Mouse (Mus musculus): ENCODE measurements around the gene Art1.

Art1 gene

DNA sequence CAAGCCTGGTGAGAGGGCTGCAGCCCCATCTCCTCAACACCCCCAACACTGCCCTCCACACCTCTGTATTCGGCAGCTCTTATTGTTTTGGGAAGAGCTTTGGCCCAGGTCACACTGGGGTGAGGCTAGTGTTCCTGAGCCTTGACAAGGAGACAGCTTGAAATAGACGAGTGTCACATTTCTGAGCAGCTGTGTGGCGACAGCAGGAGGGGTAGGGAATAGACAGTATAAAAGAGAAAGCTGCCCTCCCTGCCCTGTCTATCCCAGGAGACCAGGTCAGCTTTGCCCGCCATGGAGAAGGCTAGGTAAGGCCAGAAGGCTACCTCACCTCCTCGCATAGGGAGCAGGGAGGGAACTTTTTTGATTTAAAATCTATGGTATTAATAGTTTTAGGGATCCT is at the start of gene Art1:
Gene Art1 (plus strand): TSS at position 257 of the 400 bp plus-strand sequence.
- no peak for DNase-seq (ENCODE audit: low read depth)

DNA sequence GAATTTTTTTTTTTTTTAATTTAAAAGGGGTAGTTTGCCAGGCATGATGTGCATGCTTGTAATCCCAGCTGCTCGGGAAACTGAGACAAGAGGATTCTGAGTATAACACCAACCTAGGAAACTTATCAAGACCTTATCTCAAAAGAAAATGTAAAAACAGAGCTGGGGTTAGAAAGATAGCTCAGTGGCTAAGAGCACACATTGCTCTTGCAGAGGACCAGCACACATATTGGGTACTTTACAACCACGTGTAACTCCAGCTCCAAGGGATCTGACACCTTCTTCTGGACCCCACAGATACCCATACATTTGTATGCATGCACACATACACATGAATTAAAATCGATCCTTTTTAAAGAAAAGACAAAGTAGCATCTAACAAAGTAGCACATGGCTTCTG is 40.2 kb upstream of the Art1 start:
- no peak for DNase-seq (ENCODE audit: low read depth)

DNA sequence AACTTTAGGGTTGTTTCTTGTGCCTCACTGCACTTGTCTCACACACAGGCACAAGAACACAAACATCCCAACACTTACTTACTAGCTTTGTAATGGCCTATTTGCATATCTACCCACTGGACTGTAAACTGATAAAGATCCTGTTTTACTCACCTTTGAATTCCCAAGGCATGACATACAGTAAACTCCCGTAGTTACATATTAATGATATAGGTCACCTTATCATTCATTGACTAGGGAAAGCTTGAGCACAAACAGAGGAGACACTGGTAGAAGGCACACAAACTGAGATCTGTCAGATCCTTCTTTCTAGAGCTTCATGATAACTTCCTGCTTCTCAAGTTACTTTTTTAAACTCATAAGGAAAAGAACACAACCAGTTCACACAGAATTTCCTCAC is 39.3 kb upstream of the Art1 start:
- no peak for DNase-seq (ENCODE audit: low read depth)

DNA sequence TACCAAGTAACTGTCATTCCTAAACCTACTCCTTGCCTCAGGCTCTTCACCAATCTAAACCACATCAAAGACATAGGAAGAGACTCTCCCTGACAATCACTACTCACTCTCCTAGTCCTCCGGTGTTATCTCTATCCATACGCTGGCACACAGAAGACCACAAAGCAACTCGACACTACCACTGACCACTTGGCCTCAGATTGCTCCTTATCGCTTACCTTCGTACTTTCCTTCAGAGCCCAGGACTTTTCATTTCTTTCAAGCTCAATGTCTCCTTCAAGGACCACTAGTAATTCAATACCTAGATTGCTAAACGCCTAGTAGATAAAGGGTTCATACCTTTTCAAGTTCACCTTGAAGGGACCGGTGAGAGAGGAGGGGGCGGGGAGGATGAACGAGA is 37.7 kb upstream of the Art1 start:
- no peak for DNase-seq (ENCODE audit: low read depth)

DNA sequence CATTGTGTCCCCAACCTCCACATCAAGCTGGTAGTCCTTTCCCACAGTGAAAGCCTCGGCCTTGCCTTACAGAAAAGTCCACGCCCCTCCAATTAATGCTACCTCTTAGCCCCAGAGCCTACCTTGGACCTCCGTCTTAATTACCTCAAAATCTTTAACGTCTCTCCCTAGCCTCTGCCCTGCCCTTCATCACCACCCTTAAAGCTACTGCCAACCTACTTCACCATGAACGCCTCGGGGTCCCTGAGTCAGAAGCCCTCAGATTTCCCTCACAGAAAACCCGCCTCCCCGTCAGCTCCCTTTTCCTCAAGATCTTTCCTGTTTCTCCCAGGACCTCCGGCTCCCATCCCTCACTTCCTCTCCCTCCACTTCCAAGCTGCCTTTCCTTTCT is 36.9 kb upstream of the Art1 start:
- DNase-seq (ENCODE audit: low read depth), result no peak

DNA sequence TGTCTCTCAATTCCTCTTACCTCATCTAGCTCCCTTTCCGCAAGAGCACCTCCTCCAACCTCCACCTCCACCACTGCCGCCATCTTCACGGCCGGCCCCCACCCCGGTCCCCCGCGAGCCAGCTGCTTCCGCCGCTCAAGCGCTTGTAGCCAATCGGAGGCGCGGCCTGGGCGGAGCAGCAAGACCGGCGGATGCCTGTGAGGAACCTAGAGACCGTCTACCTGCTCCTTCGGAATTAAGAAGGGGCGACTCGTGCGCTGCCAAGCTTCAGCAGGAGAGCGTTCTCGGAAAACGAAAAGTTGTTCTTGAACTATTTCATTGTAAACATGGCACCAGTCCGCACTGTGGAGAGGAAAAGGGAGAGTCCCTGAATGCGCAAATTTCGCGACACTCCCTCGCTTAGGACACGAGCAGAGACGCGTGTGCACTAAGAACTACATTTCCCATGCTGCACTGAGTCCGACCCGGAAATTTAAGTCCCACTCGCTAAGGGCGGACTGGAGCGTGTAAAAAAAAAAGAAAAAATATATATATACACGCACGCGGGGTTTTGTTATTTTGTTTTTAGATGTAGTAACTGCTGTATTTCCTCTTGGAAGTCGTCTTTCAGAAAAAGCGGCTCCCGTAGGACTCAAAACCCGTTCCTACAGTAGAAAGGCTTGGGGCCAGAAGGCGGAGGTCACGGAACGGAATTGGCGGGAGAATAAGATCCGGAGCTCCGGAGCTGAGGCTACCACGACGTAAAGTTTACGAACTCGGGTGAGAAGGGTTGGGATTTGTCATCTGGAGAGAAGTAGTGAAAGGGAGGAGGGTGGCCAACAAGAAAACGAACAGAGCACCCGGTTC is 36.3 kb upstream of the Art1 start, which contains the start of the genes Rnf121, Xndc1 and Xntrpc:
Gene Rnf121 (minus strand): TSS at position 424 of the 846 bp plus-strand sequence.
Gene Xndc1 (plus strand): TSS at position 466 of the 846 bp plus-strand sequence.
Gene Xntrpc (plus strand): TSS at position 668 of the 846 bp plus-strand sequence.
- peak; percentile 89 for DNase-seq (ENCODE audit: low read depth)

DNA sequence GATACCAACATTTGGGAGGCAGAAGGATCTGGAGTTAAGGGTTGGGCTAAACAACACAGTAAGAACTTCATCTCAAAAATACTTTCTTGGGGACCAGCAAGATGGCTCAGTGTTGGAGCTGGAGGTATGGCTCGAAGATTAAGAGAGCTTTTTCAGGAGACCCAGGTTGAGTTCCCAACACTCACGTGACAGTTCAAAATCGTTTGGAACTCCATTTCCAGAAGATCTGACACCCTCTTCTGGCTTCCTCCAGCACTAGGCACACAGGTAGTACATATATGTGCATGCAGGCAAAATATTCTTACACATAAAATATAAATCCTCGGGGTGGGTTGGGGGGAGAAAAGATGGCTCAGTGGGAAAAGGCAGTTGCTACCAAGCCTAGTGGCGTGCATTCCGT is 35.2 kb upstream of the Art1 start:
- no peak for DNase-seq (ENCODE audit: low read depth)

DNA sequence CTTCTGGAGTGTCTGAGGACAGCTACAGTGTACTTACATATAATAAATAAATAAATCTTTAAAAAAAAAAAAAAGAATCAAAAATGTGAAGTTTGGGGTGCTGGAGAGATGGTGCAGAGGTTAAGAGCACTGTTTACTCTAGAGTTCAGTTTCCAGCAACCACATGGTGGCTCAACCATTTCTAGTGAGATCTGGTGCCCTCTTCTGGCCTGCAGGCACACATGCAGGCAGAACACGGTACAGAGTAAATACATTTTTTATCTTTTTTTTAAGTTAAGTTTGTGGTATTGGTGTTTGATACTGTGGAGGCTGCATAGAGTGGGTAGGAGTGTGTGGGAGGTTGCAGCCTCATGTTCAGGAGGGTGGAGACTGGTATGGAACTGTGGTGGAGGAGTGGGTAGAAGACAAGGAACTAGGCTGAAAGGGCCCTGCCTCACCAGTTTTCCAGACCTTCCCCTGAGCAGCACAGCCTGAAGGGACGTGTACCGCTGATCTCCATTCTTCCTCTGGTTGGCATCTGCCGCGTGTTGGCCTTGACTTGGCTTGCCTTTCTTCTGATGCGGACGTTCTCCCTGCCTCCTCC is 24.7 kb upstream of the Art1 start:
- no peak for DNase-seq (ENCODE audit: low read depth)

DNA sequence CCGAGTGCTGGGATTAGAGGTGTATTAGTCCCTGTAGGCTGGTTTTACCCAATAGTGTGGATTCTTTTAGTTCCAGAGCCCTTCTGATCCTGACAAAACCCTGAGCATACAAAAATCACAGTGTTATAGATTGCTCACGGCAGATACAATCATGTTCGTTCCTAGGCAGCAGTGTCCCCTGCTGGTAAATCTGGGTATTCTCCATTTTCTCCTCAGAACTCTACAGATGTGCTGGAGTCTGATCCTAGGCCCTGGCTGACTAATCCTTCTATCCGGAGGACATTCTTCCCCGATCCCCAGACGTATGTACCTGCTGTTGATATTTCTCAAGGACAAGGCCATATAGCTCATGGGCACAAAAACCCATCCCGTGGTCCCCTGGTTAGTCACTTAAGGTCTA is 23.0 kb upstream of the Art1 start:
- DNase-seq (ENCODE audit: low read depth), result peak; percentile 36

DNA sequence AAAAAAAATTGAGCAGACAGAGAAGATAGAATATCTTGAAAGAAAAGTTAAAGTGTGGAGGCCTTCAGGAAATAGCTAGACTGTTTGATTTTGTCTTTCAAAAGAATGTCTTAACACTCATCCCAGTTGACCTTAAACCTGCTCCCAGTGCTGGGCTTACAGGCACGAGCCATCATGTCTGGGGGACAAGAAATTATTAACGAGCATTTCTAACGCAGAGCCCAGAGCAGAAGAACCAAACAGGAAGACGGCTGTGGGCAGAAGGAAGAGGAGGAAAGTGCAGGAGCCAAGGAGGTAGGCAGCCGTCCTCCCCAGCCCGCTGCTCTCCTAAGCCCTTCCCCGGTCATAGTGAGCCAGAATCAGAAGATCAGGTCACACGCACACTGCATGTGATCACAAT is 21.2 kb upstream of the Art1 start:
- no peak for DNase-seq (ENCODE audit: low read depth)

DNA sequence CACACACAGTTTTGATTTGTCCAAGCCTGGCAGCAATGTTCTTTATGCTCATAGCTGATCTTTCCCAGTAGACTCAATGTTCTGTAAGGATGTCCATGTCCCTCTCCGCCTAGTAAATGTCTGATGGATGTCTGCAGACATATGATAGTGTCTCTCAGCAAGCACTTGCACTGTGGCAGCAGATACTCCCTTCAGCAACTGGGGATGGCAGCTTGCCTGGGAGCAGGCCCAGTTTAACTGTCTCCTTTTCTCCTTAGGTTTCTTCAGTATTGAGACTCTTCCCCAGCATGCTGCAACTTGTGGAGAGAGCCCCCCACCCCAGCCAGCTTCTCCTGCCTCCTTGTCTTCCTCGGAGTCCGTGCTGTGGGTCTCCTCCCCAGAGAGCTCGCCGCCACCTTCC is 19.8 kb upstream of the Art1 start:
- no peak for DNase-seq (ENCODE audit: low read depth)

DNA sequence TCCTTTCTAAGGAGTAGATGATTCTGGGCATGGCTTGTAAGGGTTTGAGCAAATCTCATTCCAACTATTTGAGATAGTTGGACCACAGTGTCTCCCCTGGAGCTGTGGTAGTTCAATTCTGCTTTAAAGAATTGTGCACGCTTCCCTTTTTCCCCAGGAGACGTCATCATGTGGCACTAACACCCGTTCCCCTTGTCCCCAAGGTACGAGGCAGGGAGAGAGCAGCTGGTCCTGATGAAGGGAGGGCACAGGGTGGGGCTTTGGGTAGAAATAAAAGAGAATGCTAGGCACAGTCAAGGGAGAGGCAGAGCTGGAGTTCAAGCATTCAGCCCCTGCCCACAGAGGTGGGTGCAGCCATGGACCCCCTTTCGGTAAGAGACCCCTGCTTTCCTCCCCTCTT is 18.7 kb upstream of the Art1 start, which contains the start of gene Trpc2:
Gene Trpc2 (plus strand): TSS at position 301 of the 400 bp plus-strand sequence.
- DNase-seq (ENCODE audit: low read depth), result no peak

DNA sequence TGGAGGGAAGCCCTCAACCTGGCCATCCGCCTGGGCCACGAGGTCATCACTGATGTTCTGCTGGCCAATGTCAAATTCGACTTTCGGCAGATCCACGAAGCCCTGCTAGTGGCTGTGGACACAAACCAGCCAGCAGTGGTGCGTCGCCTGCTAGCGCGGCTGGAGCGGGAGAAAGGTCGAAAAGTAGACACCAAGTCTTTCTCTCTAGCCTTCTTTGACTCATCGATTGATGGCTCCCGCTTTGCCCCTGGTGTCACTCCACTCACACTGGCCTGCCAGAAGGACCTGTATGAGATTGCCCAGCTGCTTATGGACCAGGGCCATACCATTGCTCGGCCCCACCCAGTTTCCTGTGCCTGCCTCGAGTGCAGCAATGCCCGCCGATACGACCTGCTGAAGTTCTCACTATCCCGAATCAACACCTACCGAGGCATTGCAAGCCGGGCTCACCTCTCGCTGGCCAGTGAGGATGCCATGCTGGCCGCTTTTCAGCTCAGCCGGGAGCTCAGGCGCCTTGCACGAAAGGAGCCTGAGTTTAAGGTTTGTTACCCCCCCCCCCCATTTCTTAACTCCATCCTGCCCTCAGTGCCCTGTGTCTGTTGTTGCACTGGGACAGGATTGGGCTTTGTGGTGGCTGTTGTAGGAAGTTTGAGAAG is 17.4 kb upstream of the Art1 start:
- DNase-seq (ENCODE audit: low read depth), result no peak

DNA sequence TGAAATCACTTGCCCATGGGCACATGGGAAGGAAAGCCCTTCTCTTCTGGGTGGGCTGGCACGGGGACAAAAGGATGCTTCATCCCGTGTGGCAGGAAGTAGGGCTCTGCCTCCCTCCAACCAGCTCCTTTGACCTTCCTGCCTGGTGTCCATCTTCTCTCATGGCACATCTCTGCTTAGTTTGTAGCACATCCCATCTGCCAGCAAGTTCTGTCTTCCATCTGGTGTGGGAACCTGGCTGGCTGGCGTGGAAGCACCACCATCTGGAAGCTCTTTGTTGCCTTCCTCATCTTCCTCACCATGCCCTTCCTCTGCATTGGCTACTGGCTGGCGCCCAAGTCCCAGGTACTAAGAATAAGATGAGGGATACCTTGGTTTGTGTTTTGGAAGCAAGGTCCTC is 14.2 kb upstream of the Art1 start:
- DNase-seq (ENCODE audit: low read depth), result no peak

DNA sequence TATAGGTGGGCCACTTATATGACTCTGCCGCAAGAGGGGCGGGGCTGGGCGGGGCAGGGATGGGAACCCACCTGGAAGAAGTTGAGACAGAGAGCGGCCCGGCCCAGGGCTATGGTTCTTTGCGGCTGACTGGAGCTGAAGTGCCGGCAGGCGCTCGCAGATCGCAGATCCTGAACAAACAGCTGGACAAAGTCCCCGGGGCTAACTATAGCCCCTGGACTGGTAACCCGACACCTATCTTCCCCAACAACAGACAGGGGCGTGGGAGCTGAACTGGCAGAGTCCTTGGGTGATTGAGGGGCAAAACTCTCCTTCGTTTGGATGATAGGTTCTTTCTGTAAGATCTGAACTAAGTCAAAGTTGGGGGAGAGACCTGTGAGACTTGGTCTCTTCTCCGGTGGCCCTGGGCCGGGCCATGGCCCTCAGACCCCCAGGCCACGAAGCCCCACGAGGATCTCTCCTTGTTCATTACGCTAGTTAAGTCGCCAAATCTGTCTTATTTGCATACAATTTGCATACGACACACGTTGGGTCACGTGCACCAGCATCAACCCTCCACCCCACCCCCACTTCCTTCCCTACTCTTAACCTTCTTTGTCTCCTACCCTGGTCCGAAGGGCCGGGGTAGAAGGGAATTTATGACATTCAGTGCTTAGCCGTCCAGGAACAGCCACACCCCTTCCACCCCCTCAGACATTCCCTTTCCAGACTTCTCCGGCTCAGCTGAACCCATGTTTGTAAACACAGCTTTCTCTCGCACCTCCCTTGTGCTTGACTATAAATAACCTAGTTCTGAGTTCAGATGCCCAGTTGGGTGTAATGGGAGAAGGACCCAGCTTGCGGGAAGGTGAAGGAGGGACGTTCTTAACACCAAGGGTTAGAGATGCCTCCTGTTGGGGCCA is 1.5 kb upstream of the Art1 start:
- DNase-seq (ENCODE audit: low read depth), result no peak

DNA sequence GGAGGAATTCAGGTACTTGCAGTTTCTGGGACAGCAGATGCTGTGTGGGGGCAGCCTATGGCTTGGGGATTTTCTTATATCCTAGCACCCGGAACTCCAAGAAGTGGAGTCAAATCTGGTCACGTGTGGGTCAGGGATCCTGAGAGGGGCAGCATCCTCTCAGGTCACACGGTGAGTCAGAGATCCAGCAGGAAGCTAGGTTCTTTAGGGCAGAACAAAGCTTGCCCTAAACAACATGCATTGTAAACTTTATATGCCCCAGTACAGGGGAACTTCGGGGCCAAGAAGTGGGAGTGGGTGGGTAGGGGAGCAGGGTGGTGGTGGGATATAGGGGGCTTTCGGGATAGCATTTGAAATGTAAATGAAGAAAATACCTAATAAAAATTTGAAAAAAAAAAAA is 675 bp upstream of the Art1 start:
- no peak for DNase-seq (ENCODE audit: low read depth)

DNA sequence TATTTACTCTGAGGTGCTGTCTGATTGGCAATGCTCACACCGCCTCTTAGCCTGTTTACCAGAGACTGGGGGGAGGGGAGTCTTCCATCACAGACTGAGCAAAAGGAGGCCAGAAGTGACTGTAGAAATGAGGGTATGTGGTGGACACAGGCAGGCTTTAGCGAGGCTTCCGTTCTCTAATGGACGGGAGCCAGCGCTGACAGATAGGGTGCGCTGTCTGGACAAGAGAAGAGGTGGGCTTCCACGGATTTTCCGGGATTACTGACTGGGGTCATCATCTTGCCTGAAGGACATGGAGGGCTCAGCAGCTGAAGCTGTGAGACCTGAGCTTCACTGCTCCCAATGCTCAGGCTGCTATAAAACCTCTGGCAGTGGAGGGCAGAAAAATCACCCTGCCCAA is 698 bp downstream of the Art1 start:
- no peak for DNase-seq (ENCODE audit: low read depth)

DNA sequence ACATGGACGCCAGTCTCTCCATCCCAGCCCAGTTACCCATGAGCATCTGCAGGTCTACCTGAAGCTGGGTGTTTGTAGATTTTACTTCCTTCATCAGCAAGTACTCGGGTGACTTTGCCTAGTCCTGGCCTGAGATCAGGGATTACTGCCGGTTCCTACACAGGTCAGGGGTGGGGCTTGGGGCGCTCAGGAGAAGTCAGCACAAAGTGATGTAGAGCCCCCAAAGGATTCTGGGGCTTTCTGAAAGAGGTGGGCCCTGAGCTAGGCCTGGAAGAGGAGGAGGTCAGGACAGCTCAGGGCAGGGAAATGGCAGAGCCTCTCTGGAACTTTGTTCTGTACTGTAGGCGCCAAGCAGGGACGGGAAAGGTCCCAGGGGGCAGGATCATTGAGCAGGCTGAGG is 1.2 kb downstream of the Art1 start:
- DNase-seq (ENCODE audit: low read depth), result no peak

DNA sequence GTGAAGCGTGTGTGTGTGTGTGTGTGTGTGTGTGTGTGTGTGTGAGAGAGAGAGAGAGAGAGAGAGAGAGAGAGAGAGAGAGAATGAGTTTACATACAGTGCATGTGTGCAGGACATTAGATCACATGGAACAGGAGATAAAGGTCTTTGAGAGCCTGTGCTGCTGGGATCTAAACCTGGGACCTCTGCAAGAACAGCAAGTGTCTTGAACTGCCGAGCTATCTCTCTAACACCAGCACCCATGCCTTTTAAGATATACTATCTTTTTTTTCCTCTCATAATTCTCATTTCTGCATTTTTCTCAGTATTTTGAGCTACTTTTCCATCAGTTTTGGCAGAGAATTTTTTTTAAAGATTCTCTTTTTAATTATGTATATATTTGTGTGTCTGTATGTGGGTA is 2.0 kb downstream of the Art1 start:
- DNase-seq (ENCODE audit: low read depth), result no peak

DNA sequence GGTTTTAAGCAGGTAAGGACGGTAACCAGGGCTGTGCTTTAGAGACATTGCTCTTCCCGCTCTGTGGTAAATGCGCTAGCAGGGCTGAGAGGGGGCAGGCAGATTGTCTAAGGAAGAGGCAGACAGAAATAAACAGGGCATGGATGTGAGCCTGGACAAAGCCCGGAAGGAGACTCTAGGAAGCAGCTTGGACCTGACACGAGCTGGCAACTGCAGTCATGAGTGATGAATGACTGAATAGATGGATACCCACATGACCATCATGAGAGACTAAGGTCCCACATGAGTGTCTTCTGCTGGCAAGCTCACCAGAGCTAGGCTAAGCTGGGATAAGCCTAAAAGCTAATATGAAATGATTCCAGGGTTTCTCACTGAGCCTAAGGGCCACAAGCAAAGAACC is 2.6 kb downstream of the Art1 start:
- no peak for DNase-seq (ENCODE audit: low read depth)

DNA sequence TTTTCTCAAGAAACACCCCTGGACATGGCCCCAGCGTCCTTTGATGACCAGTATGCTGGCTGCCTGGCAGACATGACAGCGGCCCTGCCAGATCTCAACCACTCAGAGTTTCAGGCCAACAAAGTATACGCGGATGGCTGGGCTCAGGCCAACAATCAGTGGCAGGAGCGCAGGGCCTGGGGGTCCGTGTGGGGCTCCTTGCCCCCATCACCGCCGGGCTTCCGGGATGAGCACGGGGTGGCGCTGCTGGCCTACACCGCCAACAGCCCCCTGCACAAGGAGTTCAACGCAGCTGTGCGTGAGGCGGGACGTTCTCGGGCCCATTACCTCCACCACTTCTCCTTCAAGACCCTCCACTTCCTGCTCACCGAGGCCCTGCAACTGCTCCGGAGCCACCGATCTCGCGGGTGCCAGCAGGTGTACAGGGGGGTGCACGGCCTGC is 5.2 kb downstream of the Art1 start:
- DNase-seq (ENCODE audit: low read depth), result no peak

DNA sequence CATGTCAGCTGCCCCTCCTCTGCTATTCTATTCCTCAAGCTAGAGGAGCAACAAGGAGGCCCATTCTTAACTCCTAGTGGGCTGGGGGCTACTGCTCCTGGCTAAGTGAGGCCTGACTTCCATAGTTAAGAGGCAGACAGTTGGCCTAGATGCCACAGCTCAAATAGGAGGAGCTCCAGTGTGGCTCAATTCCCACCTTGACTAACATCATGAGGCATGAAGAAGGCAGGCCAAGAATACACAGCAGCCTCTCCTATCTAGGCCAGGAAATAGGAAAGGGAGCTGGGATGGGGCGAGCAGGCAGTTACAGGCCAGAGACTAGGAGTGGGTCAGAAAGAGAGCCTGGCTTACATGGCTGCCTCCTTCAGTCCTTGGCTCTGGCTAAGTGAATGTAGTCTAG is 6.7 kb downstream of the Art1 start:
- no peak for DNase-seq (ENCODE audit: low read depth)

Data from fibroblast of lung, adult 2 months (primary cell).